Mouse (Mus musculus): ENCODE results near the gene Gm498.

DNA sequence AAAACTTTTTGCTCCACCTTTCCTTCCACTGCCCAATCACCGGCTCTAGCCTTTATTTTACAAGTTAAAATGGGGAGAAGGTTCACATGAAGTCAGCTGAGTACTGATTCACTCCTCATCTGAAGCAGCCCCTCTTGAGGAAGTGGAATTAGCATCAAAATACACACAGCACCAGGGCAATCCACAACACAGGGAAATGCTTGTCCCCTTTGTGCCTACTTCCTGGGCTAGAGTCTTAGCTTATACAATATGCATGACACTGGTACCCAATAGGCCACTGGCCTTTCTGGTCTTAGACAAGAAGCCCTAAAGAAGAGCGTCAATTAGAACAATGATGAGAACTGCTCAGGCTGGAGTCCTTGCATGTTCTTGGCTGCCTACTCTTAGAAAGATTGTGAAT, 25.7 kb downstream of the Gm498 start:
- TF ChIP-seq CTCF (IDR thresholded peaks at IDR 0.05) (no peak), EP300 (IDR thresholded peaks at IDR 0.05; ENCODE audit: insufficient read depth, low read depth, low read length) (no peak)

All from heart, adult 2 months (tissue).